Mouse (Mus musculus) embryo, embryonic 11.5 days (tissue): ENCODE results near the gene Mpo.

Experiments
- DNase-seq: peaks from one replicate; pipeline ENCODE4 v3.0.0-alpha.2; 2012; ENCODE audit warnings: low read depth, low spot score

Gene Mpo

DNA sequence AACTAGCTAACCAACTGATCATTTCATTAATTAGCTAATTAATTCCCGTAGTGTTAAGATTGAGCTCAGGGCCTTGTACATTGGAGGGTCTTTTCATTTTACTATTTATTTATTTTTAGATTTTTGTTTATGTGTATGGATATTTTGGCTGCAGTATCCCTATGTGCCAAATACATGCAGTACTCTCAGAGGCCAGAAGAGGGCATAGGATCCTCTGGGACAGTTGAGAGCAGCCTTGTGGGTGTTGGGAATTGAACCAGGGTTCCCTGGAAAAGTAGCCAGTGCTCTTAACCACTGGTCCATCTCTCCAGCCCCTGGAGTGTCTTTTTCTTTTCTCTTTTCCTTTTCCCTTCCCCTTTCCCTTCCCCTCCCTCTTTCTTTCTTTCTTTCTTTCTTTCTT lies 12.1 kb downstream of the Mpo start:
- DNase-seq = no peak

DNA sequence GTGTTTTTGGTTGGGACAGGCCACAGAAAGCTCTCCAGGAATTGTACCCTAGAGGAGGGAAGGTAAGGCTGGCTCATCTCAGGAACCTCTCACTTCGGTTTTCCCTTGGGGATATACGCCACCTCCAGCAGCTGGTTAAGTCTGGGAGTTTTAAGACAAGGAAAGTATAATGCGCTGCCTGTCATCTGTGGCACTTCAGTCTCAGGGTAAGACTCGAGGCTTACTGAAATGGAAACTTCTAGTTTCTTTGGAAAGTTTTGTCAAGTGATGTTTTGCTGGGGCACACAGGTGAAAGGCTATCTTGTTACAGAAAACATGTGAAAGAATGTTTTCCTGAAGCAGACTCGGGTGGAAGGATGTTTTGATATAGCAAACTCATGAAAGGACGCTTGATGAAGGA lies 14.1 kb downstream of the Mpo start:
- DNase-seq = no peak

DNA sequence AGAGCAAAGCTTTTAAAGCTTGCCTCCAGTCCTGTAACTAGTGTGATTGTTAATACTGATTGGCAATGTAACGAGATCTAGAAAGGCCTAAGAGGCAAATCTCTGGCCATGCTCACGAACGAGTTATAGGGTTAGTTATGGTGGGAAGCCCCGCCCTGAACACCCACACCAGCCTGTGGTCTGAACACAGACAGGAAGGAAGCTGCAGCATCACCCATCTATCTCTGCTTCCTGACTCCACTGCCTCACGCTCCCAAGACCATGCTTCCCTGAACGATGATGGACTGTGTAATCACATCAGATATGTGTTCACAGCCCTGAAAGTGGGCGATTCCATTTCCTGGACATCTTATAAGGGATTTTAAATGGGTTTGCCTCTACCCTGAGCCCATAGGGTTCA lies 14.9 kb downstream of the Mpo start:
- no peak for DNase-seq

DNA sequence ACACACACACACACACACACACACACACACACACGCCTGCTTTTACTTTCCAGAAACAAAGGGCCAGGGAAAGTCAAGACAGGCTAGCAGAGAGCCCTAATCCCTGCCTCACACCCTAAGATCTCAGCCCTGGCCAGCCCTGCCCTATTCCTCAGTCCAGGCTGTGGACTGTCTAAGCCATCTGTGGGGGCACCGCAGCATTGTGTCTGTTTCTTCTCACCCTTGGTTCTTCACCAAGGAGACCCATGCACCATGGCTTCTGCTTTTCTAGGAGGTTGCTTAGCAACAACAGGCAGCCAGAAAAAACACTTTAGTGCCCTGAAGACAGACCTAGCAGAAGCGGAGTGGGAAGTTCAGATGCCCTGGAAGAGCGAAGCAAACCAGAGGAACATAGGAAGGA lies 18.0 kb downstream of the Mpo start:
- no peak for DNase-seq

DNA sequence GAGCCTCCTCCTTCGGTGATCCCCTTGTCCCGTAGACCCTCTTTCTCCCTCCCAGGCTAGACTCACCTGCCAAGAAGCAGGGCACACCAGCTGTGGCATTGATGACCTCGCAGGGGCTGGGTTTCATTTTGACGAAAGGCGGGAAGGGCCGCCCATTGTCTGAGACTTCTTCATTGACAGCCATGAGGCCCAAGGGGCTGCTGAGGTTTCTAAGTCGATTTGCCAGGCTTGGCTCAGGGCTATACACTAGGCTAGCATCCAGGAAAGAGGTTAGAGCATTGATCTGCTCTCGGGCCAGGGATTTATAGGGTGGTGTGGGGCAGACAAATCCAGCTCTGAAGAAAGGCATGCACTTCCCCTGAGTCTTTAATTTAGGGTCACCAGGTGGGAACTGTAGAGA lies 21.4 kb downstream of the Mpo start:
- DNase-seq = no peak

DNA sequence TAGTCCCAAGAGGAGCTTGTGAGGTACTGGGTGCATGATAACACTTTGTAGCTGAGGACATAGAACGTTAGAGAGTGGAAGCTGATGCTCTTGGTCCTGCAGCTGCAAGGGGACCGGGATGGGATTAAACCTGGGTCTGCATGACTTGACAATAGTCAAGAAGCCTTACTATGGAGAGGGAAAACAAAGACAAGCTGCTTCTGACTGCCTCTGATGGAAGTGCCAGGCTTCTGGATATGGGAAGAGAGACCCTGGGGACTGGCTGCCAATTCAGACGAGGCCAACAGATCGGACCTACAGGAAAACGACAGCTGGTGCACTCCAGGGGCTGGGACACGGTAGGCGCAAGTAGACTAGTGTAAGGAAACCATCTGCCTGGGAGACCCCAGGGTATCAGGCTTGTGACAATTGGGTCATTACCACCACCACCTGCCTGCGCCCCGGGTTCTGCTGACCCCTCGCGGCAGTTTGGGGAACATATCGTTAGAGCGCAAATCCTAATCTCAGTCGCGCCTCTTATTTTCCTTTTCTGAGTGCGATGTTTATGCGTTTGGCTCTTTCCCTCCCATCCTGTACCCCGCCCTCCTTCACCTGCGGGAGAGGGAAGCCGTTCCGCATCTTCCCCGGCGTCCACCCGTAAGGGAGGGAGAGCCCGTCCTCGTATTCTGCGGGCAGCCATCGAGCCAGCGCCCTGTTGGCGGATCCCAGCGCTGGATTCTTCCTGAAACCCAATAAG lies 23.5 kb downstream of the Mpo start:
- DNase-seq = peak; percentile 38

DNA sequence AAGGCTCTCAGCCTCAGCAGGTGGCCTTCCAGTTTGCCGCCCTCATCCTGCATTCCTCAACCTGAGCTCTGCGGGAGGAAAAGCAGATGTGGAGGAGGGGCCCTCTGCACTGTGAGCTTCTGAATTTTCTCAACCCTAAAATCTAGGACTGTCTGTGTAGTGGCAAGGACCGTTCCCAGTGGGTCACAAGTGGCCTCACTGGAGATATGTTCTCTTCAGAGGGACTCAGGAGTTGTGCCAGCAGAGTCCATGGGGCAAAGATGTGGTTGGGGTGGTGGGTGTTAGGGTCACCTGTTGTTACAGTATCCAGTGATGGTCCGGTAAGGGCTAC lies 24.0 kb downstream of the Mpo start:
- DNase-seq = no peak

DNA sequence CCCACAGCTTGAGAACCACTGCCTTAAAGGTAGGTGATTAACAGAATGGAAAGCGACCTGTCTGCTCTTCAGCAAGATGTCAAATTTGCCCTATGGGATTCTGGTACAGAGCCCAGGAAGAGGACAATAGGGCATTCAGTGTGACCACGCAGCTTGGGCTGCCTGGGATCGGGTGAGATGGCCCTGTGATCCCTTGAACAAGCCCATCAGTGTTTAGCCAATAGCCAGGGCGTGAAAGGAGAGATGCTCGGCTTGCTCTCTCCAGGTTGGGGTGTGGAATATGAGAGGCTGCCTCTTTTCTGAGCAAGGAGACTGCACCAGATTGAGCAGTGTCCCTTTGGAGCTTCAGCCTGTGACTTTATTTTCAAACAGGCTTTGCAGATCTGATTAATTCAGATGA lies 28.1 kb downstream of the Mpo start:
- no peak for DNase-seq

DNA sequence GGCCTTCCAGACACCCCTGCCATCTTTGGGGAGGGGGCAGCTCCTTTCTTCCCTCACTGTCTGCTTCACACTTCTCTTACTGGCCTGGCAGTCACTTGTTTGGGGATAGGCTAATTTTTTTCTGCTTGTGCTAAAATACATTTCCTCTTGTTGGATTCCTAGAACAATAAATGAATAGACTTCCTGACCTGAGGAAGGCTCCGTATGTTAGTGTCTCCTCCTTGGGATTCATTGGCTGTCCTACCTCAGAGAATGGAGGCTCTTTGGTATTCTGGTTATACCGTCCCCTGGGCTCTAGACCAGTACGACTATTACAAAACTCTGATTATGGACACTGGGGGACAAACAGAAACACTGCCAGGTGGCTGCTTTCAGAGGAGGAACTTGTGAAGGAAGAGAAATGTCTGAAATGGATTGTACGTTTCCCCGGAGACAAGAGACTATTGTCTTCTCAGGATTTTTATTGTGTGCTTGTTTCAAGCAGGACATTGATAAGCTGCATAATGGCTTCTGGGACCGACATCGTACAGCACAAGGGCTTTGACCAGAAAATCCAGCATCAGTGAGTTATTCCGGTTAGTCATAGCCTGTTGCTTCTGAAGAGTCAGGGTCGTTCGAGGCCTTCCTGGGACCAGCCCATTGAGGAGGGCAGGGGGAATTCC lies 35.0 kb downstream of the Mpo start, which contains the start of gene Lpo:
Gene Lpo (minus strand): TSS at position 51 of the 662 bp plus-strand sequence.
- DNase-seq = no peak

DNA sequence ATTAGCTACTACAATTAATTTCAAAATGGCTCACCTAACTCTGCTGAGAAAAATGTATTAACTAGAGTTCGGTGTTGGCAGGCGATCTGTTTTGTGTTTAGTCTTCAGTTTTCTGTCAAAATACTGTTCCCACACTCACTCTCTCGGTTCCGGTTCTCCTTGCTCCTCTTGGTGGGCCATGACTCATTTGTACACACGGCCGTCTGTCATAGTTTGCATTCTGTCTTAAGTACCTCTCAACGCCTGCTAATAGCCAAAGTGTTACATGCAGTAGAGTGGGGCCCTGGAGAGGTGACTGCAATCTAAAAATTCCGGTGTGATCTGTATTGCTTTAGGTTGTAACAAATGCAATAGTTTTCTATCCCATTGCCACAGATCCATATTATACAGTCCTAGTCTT lies 47.3 kb downstream of the Mpo start:
- no peak for DNase-seq

DNA sequence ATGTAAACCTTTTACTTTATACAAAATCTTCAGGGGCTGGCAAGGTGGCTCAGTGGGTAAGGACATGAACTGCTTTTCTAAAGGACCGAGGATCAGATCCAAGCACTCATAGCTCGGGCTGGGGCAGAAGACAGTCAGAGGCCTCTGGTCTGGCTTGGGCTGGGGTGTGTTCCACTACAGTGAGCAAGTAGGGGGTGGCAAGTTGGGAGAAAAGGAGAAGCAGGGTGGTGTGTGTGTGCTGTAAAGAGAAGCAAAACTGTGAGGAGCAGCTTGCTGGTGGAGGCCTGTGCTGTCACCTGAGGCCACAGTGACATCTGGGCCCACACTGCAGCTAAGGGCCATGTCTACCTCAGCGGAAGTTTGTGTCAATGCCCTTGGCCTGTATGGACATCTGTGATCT lies 48.1 kb downstream of the Mpo start:
- no peak for DNase-seq

DNA sequence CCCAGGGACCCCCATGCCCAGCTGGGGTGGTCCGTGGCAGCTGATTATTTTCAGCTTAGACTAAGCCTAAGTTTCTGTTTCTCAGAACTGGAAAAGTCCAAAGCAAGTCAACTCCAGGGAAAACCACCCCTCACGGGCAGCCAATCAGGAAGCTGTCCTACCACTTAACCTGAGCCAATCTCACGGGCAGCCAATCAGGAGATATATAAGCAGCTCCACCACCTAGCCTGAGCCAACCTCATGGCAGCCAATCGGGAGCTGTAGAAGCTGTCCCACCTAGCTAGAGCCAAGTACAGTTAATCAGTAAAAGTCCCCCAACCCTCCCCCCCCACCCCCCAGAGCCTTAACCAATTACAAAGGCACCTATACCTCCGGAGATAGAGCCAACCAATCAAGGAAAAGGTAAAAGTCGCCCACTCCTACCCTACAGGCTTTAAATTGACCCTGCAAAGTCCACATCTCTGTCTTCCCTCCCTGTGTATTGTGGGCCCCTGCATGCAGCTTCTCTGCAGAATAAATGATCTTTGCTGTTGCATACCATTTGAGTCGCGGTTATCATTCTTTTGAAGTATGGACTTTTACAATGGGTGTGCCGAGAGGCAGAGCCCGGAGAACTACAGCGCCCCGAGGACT lies 53.7 kb downstream of the Mpo start:
- DNase-seq = no peak

DNA sequence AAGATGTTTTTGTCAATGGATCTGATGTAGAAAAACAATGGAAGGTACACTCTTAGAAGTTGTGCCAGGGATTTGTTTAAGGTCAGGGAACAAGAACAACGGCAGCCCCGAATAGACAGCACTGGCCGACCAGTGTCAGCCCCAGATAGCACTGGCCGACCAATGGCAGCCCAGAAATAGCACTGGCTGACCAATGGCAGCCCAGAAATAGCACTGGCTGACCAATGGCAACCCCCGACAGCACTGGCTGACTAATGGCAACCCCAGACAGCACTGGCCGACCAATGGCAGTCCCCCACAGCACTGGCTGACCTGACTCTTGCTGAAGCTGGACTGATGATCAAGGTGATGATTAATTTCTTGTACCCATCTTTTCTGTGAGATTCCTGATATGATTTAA lies 54.5 kb downstream of the Mpo start:
- no peak for DNase-seq

DNA sequence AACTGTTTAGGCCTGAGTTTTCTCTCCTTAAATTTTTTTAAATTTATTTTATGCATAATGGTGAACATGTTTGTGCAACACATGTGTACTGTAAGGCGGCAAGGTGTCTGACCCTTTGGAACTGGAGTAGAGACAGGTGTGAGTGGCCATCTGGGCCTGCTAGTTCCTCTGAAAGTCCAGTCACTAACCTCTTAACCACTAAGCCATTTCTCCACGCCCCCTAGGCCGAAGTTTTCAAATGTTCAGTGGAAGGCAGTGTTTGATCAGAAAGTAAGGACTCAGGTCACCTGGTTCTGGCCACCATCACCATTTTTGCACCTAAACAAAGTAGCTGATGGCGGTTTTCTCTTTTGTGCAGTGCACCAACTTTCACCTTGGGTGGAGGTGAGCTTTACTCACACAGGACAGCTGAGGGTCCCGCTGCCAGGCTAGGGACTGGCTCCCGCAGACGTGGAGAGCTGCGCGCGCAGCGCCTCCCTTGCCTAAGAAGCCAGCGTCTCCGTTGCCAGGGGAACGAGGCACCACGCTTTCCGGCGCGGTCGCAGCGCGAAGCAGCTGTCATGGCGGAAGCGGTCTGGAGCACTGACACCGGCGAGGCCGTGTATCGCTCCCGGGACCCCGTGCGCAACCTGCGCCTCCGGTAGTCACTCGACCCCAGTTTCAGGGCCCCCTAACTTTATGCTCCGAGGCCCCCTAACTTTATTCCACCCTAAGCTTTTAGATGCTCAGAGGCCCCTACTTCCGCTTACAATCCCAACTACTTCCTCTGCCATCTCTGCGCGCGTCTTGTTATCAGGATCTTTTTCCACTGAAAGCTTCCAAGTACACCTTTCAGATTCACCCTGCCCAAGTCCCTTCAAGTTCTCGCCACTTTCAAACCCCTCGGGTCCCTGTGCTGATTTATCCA lies 59.6 kb downstream of the Mpo start, which contains the start of gene Mks1:
Gene Mks1 (plus strand): TSS at position 526 of the 907 bp plus-strand sequence.
- peak; percentile 89 for DNase-seq

DNA sequence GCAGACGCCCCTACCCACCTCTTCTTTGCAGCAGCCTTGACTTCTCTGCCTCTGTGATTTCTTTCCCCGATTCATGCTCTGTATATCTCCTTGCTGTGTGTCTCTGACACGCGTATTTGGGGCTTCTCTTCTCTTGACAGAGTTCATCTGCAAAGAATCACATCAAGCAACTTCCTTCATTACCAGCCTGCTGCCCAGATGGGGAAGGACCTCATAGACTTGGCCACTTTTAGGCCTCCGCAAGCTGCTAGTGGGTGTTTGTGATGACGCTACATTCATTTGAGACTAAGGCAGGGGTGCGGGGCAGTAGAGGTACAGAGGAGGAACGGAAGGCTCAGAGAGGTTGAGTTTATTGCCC lies 60.2 kb downstream of the Mpo start:
- DNase-seq = peak; percentile 4
